Mouse (Mus musculus) ES-Bruce4 (cell line): Measurements from ENCODE around the gene Hspb2. TPM values are rescaled to one million over a fixed set of nuclear protein-coding genes. Genes with fewer than 3 reads are reported as not detected.
A peak's percentile ranks its signal among the peaks of the same experiment; 100 is the strongest.

Experiments used
- H3K27ac ChIP-seq: 2 replicates; pipeline ENCODE4 v1.5.1; 2012; ENCODE audit warnings: low read length, inconsistent platforms; ENCODE audit not compliant: insufficient read depth
- H3K27me3 ChIP-seq: 2 replicates; pipeline ENCODE4 v1.6.1; 2012; ENCODE audit warnings: mild to moderate bottlenecking, low read length, inconsistent platforms; ENCODE audit not compliant: control insufficient read depth, poor library complexity, insufficient read depth, severe bottlenecking
- H3K36me3 ChIP-seq: 2 replicates; pipeline ENCODE4 v1.6.1; 2012; ENCODE audit warnings: inconsistent platforms, mild to moderate bottlenecking, low read length, moderate library complexity; ENCODE audit not compliant: control insufficient read depth, poor library complexity, insufficient read depth, severe bottlenecking
- H3K4me1 ChIP-seq: one replicate; pipeline ENCODE4 v1.8.1; 2011; ENCODE audit warnings: low read length; ENCODE audit not compliant: control insufficient read depth, insufficient read depth
- H3K4me3 ChIP-seq: 2 replicates; pipeline ENCODE4 v1.5.1; 2011; ENCODE audit warnings: low read depth, mild to moderate bottlenecking, low read length
- H3K9ac ChIP-seq: 2 replicates; pipeline ENCODE4 v1.6.1; 2012; ENCODE audit warnings: low read depth, mild to moderate bottlenecking, inconsistent platforms; ENCODE audit not compliant: poor library complexity, severe bottlenecking
- H3K9me3 ChIP-seq: replicated peaks from 2 replicates; pipeline ENCODE4 v1.6.1; 2012; ENCODE audit warnings: mild to moderate bottlenecking, low read length, inconsistent platforms; ENCODE audit not compliant: control insufficient read depth, poor library complexity, insufficient read depth, severe bottlenecking
- CTCF ChIP-seq: IDR thresholded peaks from one replicate; pipeline ENCODE4 v1.8.1; 2011; ENCODE audit warnings: low read depth, low read length
- EP300 ChIP-seq: IDR thresholded peaks from 2 replicates; pipeline ENCODE4 v1.6.1; 2011; ENCODE audit warnings: low read depth, low read length; ENCODE audit not compliant: insufficient read depth
- POLR2A ChIP-seq: IDR thresholded peaks from one replicate; pipeline ENCODE4 v1.8.1; 2011; ENCODE audit warnings: low read length; ENCODE audit not compliant: insufficient read depth
- polyA plus RNA-seq: library from polyadenylated mRNA; stranded (reverse); fragments of >200 nt; gene quantifications from 2 replicates; pipeline ENCODE4 v1.2.4, GENCODE M21; 2011; ENCODE audit warnings: low read depth; ENCODE audit not compliant: missing spikeins, insufficient read depth, insufficient read length

The Hspb2 gene
- polyA plus RNA-seq, 1 experiment, result 22.7 TPM

DNA sequence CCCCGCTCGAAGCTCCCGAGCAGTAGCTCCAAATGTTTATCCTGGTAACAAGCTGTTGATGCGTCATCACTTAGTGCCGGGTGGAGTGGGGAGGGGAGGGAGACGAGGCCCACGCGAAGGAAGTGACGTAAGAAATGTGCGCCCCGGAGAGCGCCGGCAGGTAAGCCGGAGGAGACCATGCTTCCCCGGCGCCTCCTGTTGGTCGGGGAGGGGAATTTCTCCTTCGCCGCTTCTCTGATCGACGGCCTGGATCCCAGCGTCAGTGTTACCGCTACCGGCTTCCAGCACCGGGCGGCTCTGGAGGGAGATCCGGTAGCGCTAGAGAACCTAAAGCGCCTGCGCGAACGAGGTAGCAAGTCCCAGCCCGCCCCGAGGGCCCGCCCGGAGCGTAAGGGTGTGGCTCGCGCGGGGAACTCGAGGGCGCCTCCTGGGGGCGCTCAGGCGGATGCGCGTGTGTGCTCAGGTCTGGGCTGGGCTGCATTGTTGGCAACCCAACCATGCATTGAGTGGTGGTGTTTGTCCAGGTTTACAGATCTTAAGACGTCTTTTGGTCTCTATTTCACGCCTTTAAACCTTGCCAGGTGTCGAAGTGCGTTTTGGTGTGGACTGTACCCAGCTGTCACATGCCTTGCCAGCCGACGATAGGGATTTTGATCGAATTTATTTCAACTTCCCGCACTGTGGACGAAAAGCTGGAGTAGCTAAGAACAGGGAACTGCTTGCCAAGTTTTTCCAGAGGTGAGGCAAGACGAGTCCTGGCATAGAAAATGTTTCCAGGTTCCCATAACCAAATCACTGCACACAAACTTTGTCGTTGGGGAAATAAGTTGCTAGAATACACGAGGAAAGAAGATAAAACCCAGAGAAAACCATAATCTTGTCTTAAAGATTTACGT, 16.2 kb upstream of the Hspb2 start, which contains the start of gene Fdxacb1:
Gene Fdxacb1 (plus strand): TSS at position 130 of the 896 bp plus-strand sequence.
- Histone ChIP-seq H3K27me3 (no peaks in the 10 kb centered on the region), H3K36me3 (0 out of 2 replicates have a peak, but pooled peaks cover 2% of the 10 kb centered on the region), H3K9ac (peak within 1 kb of the TSS; percentile 69), H3K9me3 (no peaks in the 10 kb centered on the region), H3K27ac (peak within 1 kb of the TSS; percentile 68), H3K4me1 (no peaks in the 10 kb centered on the region), H3K4me3 (peak within 1 kb of the TSS; percentile 74)
- TF ChIP-seq CTCF, result peak; percentile 53
- no peak for TF ChIP-seq POLR2A

DNA sequence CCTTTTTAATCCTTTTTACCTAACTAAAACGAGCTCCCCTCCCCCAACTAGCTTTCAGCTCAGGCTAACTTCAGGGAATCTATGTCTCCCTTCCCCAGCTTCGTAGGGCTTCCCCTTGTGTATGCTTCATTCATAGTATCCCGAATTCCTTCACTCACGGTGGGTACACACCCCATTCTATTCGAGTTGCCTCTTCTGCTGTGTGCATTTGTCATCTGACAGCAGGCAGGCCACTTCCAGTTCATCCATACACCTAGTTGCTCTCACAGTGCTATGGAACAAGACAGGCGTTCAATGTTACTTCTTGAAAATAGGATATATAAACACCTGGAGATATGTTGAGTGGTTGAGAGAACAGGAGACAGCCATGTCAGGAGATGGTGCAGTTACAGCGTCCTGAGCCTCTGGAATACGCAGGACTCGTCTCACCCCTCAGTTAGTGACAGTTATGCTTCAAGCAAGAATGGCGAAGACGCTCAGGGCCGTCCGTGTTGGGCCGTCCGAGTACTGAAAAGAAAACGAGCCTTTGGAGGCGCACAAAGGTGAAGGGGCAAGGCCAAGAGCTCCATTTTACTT, 15.5 kb upstream of the Hspb2 start:
- Histone ChIP-seq H3K27me3 (no peaks in the 10 kb centered on the region), H3K4me1 (no peaks in the 10 kb centered on the region), H3K36me3 (0 out of 2 replicates have a peak, but pooled peaks cover 2% of the 10 kb centered on the region), H3K9ac (peak overlapping the region; percentile 69), H3K4me3 (peak overlapping the region; percentile 74), H3K27ac (no peak overlapping the region), H3K9me3 (no peaks in the 10 kb centered on the region)
- TF ChIP-seq EP300 (no peak), POLR2A (no peak), CTCF (no peak)

- Histone ChIP-seq H3K4me3 (no peak overlapping the region), H3K27me3 (no peaks in the 10 kb centered on the region), H3K36me3 (no peaks in the 10 kb centered on the region), H3K9ac (no peak overlapping the region), H3K9me3 (no peaks in the 10 kb centered on the region), H3K27ac (no peak overlapping the region), H3K4me1 (no peaks in the 10 kb centered on the region)
- TF ChIP-seq POLR2A (no peak), CTCF (peak; percentile 76)
These were observed 11.2 kb upstream of the Hspb2 start for GRCm38 (mm10) chr9:50763331-50763730.

DNA sequence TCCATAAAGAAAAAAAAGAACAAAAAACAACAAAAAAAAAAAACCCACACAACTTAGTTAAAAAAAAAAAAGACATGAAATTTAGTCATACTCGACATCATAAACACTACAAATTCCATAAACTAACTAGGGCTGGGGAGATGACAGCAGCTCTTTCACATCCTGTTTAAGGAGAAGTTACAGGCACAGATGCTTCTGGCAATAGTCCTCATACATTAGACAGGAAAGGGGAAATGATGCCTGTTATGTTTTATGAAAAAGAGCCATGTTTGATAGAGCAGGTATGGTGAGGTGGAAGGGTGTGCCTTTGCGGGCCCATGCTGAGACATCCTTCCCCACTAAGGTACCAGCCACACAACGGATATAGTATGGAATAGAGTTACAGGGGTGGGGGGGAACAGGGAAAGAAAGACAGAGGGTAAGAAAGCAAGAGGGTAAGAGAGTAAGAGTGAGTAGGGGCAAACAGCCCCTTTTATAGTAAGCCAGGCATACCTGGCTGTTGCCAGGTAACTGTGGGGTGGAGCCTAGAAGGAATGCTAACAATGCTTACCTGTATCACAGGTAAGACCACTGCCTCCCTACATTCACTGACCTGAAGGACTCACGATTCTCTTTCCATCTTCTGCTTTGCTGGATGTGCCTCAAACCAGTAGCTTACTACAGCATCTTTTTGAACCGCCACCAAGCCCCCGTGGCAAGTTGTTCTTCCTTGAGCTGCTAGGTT, 9.5 kb upstream of the Hspb2 start:
- no peak overlapping the region for H3K4me3 ChIP-seq
- H3K27ac ChIP-seq, result no peak overlapping the region
- no peak for TF ChIP-seq EP300
- no peak for TF ChIP-seq CTCF
- no peak for TF ChIP-seq POLR2A
- H3K27me3 ChIP-seq, result no peaks in the 10 kb centered on the region
- no peak overlapping the region for H3K9ac ChIP-seq
- no peaks in the 10 kb centered on the region for H3K4me1 ChIP-seq
- H3K36me3 ChIP-seq, result no peaks in the 10 kb centered on the region
- no peaks in the 10 kb centered on the region for H3K9me3 ChIP-seq

GRCm38 (mm10) chr9:50756711-50757110, 4.6 kb upstream of the Hspb2 start:
- H3K4me3 ChIP-seq, result no peak overlapping the region
- no peaks in the 10 kb centered on the region for H3K9me3 ChIP-seq
- no peak overlapping the region for H3K9ac ChIP-seq
- no peak overlapping the region for H3K27ac ChIP-seq
- no peaks in the 10 kb centered on the region for H3K27me3 ChIP-seq
- H3K36me3 ChIP-seq, result no peaks in the 10 kb centered on the region
- peaks cover 2% of the 10 kb centered on the region for H3K4me1 ChIP-seq
- TF ChIP-seq CTCF (no peak), EP300 (no peak), POLR2A (no peak)
